Mouse (Mus musculus) kidney, embryonic 16.5 days (tissue): ENCODE results near the gene Mast4. TPM values are rescaled to one million over a fixed set of nuclear protein-coding genes. Genes with fewer than 3 reads are reported as not detected.

Experiments used
- ATAC-seq: fragments of 200-750 bp; cut with Nextera tagmentation; 2 replicates; pipeline ENCODE4 v1.8.0; 2017; ENCODE audit warnings: moderate TSS enrichment; ENCODE audit not compliant: low FRiP score, low TSS enrichment
- H3K27ac ChIP-seq: fragments of 300-500 bp; sonication (generic); 2 replicates; pipeline ENCODE4 v1.5.1; 2014; ENCODE audit warnings: low read length
- H3K27me3 ChIP-seq: fragments of 300-500 bp; sonication (generic); 2 replicates; pipeline ENCODE4 v1.6.1; 2014; ENCODE audit warnings: low read length, control low read depth, mixed read lengths; ENCODE audit not compliant: insufficient read depth
- H3K36me3 ChIP-seq: fragments of 300-500 bp; sonication (generic); 2 replicates; pipeline ENCODE4 v1.6.1; 2014; ENCODE audit warnings: low read length, control low read depth, mixed read lengths; ENCODE audit not compliant: insufficient read depth
- H3K4me1 ChIP-seq: fragments of 300-500 bp; sonication (generic); 2 replicates; pipeline ENCODE4 v1.6.1; 2014; ENCODE audit warnings: low read length, control low read depth, mixed read lengths; ENCODE audit not compliant: insufficient read depth
- H3K4me2 ChIP-seq: fragments of 300-500 bp; sonication (generic); replicated peaks from 2 replicates; pipeline ENCODE4 v1.6.1; 2014; ENCODE audit warnings: low read depth, low read length
- H3K4me3 ChIP-seq: fragments of 300-500 bp; sonication (generic); 2 replicates; pipeline ENCODE4 v1.5.1; 2014; ENCODE audit warnings: mild to moderate bottlenecking, low read length
- H3K9ac ChIP-seq: fragments of 300-500 bp; sonication (generic); replicated peaks from 2 replicates; pipeline ENCODE4 v1.6.1; 2014; ENCODE audit warnings: low read length
- H3K9me3 ChIP-seq: fragments of 300-500 bp; sonication (generic); 2 replicates; pipeline ENCODE4 v1.6.1; 2016; ENCODE audit warnings: low read length, control low read depth
- WGBS: fragments of 180-500 bp; shearing (Covaris S2); extraction: QIAGEN DNeasy Blood & Tissue Kit; methylation state at CpG from one replicate; pipeline ENCODE4 v1.1.7; 2014; 5-methylcytosine and 5-hydroxymethylcytosine counted together
- polyA plus RNA-seq: library from polyadenylated mRNA; unstranded; fragments of >200 nt; fragmentation: Nextera tagmentation; extraction: Ambion mirVana; gene quantifications from 2 replicates; pipeline ENCODE4 v1.2.1, GENCODE M21; 2015

The Mast4 gene
- polyA plus RNA-seq, 1 experiment from 2014 or later, result 19.9 TPM

- H3K36me3 ChIP-seq, result no peaks in the 10 kb centered on the region
- WGBS, result 90% methylated on average over 6 of the region's 6 CpGs
- no peak for ATAC-seq
- H3K9me3 ChIP-seq, result no peaks in the 10 kb centered on the region
- H3K9ac ChIP-seq, result no peak overlapping the region
- H3K4me3 ChIP-seq, result no peak overlapping the region
- no peaks in the 10 kb centered on the region for H3K4me1 ChIP-seq
- H3K4me2 ChIP-seq, result no peak overlapping the region
- H3K27ac ChIP-seq, result no peak overlapping the region
- no peaks in the 10 kb centered on the region for H3K27me3 ChIP-seq
Observed at GRCm38 (mm10) chr13:102963471-102963870, 370.8 kb downstream of the Mast4 start.

GRCm38 (mm10) chr13:102958273-102959270, 375.7 kb downstream of the Mast4 start:
- Histone ChIP-seq H3K9ac (0 out of 2 replicates have a peak overlapping the region, but pooled peaks have one; percentile 3), H3K27ac (no peak overlapping the region), H3K4me3 (peak overlapping the region; percentile 27), H3K4me2 (peak overlapping the region; percentile 52), H3K27me3 (no peaks in the 10 kb centered on the region), H3K9me3 (no peaks in the 10 kb centered on the region), H3K36me3 (no peaks in the 10 kb centered on the region), H3K4me1 (peaks cover 8% of the 10 kb centered on the region; the same call in 1 of the 2 replicates)
- 49% methylated on average over 19 of the region's 19 CpGs for WGBS
- no peak for ATAC-seq

DNA sequence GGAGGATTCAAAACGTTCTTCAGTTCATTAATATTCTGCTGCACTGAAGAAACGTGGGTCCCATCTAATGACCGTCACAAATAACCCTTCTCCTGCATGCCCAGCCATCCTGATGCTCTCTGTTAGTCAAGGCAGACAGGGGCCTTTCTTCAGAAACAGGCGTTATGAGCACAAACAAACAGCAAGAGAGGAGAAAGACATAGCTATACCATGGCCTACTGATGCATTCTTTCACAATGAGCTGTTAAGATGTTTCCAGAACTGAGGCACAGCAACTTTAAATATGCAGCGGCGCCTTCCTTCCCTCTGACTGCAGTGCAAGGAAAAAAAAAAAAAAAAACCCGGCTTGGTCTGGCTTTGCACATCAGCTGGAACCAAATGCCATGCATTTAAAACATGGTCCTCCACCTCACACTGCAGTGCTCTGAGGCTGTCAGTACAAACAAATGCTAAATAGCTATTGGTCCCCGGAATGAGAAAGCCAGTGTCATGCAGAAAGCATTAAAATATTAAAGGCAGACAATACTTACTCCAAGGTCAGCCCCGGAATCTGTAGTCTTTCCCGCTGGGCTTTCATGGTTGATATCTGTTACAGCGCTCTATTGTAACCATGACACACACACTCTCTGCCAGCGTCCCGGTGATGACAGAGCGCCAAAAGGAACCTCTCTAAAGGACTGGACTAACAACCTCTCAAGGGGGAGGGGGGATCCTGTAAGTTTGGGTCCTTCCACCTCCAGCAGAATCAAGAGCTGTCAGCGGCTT, 376.6 kb downstream of the Mast4 start:
- H3K27ac ChIP-seq, result no peak overlapping the region
- WGBS, result 5% methylated on average over 15 of the region's 15 CpGs
- H3K36me3 ChIP-seq, result no peaks in the 10 kb centered on the region
- H3K4me2 ChIP-seq, result peak overlapping the region; percentile 52
- peaks cover 8% of the 10 kb centered on the region; the same call in 1 of the 2 replicates for H3K4me1 ChIP-seq
- 0 out of 2 replicates have a peak overlapping the region, but pooled peaks have one; percentile 3 for H3K9ac ChIP-seq
- H3K27me3 ChIP-seq, result no peaks in the 10 kb centered on the region
- no peaks in the 10 kb centered on the region for H3K9me3 ChIP-seq
- peak overlapping the region; percentile 27 for H3K4me3 ChIP-seq
- ATAC-seq, result 0 out of 2 replicates have a peak, but pooled peaks have one; percentile 54

DNA sequence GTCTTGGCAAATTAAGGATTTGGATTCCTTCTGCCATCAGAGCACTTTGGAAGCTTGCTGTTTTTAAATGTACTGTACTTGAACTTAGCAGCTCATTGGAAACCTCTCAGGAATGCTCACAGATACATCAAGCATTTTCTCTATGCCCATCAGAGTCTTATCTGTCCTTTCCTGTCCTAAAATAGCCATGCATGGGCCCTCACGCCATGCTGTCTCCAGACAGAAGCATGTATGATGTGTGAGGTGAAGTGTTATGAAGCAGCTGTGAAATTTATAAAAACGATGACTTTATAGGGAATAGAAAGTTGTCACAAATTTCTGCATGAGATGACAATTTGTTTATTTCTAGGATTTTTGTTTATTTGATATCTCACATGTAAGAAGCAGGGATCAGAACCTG, 378.8 kb downstream of the Mast4 start:
- Histone ChIP-seq H3K36me3 (no peaks in the 10 kb centered on the region), H3K27me3 (no peaks in the 10 kb centered on the region), H3K27ac (no peak overlapping the region), H3K4me2 (no peak overlapping the region), H3K4me3 (no peak overlapping the region), H3K9ac (no peak overlapping the region), H3K4me1 (peaks cover 8% of the 10 kb centered on the region; the same call in 1 of the 2 replicates), H3K9me3 (no peaks in the 10 kb centered on the region)
- no peak for ATAC-seq
- 85% methylated on average over 2 of the region's 2 CpGs for WGBS

- H3K27me3 ChIP-seq, result no peaks in the 10 kb centered on the region
- H3K9me3 ChIP-seq, result no peaks in the 10 kb centered on the region
- H3K27ac ChIP-seq, result no peak overlapping the region
- ATAC-seq, result no peak
- H3K4me2 ChIP-seq, result no peak overlapping the region
- H3K36me3 ChIP-seq, result no peaks in the 10 kb centered on the region
- 0 out of 2 replicates have a peak, but pooled peaks cover 8% of the 10 kb centered on the region for H3K4me1 ChIP-seq
- 51% methylated on average over 7 of the region's 7 CpGs for WGBS
- no peak overlapping the region for H3K9ac ChIP-seq
- H3K4me3 ChIP-seq, result no peak overlapping the region
Observed at GRCm38 (mm10) chr13:102949756-102950155, 384.5 kb downstream of the Mast4 start.

GRCm38 (mm10) chr13:102948966-102949365, 385.3 kb downstream of the Mast4 start:
- H3K27ac ChIP-seq, result no peak overlapping the region
- WGBS, result 86% methylated on average over 3 of the region's 3 CpGs
- no peaks in the 10 kb centered on the region for H3K36me3 ChIP-seq
- H3K9me3 ChIP-seq, result no peaks in the 10 kb centered on the region
- H3K27me3 ChIP-seq, result no peaks in the 10 kb centered on the region
- H3K4me3 ChIP-seq, result no peak overlapping the region
- 0 out of 2 replicates have a peak, but pooled peaks cover 8% of the 10 kb centered on the region for H3K4me1 ChIP-seq
- no peak overlapping the region for H3K9ac ChIP-seq
- no peak for ATAC-seq
- H3K4me2 ChIP-seq, result no peak overlapping the region

DNA sequence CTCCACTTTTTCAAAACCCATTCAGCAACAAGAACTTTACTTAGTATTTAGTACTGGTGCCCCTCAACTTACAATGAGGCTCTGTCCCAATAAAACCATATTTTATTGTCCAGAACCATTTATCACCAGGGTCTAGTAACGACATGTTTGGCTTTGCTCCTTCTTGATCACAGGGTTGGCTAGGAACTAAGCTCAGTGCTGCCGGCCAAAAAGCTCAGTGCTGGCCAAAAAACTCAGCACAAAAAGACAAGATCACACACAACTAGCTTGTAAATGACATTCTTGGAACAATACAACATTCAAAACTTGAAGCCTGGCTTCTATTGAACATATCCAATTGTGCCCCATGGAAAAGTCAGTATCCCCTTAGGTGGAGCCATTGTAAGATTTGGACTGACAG, 386.8 kb downstream of the Mast4 start:
- Histone ChIP-seq H3K4me1 (0 out of 2 replicates have a peak, but pooled peaks cover 8% of the 10 kb centered on the region), H3K4me2 (no peak overlapping the region), H3K9ac (no peak overlapping the region), H3K9me3 (no peaks in the 10 kb centered on the region), H3K36me3 (no peaks in the 10 kb centered on the region), H3K27ac (no peak overlapping the region), H3K4me3 (no peak overlapping the region), H3K27me3 (no peaks in the 10 kb centered on the region)
- ATAC-seq, result no peak
- WGBS, result 77% methylated on average over 2 of the region's 2 CpGs

DNA sequence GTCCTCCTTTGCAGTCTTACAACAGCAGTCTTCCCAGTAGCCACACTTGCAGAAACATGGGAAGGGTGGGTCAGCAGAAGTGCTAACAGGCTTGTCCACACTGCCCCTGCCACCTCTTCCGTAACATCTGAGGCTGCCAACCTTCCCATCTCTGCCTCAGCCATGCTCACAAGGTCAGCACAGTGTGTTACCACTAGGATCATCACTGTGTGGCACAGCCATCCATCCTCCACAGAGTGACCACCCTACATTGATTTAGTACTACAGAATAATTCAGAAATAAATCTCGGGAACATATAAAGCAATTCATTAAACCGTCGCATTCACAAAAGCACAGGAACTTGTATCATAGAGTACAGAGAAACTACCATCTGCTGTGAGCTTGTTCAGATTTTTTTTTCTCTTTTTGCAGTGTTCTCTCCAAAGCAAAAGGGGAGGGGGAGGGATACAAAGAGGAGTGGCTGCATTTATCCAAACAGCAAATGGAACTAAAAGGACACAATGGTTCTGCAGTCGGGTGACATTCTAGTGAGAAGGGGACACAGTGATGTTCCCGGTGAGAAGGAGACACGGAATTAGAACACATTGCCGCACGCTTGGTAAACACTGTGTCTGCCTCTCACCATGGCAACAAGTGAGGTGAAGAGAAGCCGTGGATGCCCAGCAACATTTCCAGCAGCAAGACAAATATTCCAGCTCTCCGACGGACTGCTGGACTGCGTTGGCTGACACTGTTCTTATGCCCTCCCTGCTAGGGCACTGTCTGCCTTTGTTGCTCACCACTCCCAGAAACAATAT, 388.1 kb downstream of the Mast4 start:
- no peak overlapping the region for H3K9ac ChIP-seq
- H3K4me1 ChIP-seq, result 0 out of 2 replicates have a peak, but pooled peaks cover 8% of the 10 kb centered on the region
- H3K4me3 ChIP-seq, result no peak overlapping the region
- H3K27ac ChIP-seq, result no peak overlapping the region
- H3K27me3 ChIP-seq, result no peaks in the 10 kb centered on the region
- no peaks in the 10 kb centered on the region for H3K36me3 ChIP-seq
- no peaks in the 10 kb centered on the region for H3K9me3 ChIP-seq
- no peak overlapping the region for H3K4me2 ChIP-seq
- no peak for ATAC-seq
- WGBS, result 84% methylated on average over 13 of the region's 13 CpGs

GRCm38 (mm10) chr13:102945450-102945849, 388.8 kb downstream of the Mast4 start:
- H3K36me3 ChIP-seq, result no peaks in the 10 kb centered on the region
- no peaks in the 10 kb centered on the region for H3K27me3 ChIP-seq
- no peak overlapping the region for H3K9ac ChIP-seq
- no peak overlapping the region for H3K27ac ChIP-seq
- 88% methylated on average over 7 of the region's 7 CpGs for WGBS
- no peak for ATAC-seq
- H3K4me3 ChIP-seq, result no peak overlapping the region
- no peaks in the 10 kb centered on the region for H3K9me3 ChIP-seq
- 0 out of 2 replicates have a peak, but pooled peaks cover 8% of the 10 kb centered on the region for H3K4me1 ChIP-seq
- no peak overlapping the region for H3K4me2 ChIP-seq
